Mouse (Mus musculus) lung, postnatal 0 days (tissue): Measurements from ENCODE around the gene Med27.

Experiments used
- CTCF ChIP-seq: IDR thresholded peaks from 2 replicates; pipeline ENCODE4 v1.5.1; 2016; ENCODE audit warnings: antibody characterized with exemption, mild to moderate bottlenecking
- EP300 ChIP-seq: IDR thresholded peaks from 2 replicates; pipeline ENCODE4 v1.6.1; 2016; ENCODE audit warnings: antibody characterized with exemption, mild to moderate bottlenecking, control low read depth

DNA sequence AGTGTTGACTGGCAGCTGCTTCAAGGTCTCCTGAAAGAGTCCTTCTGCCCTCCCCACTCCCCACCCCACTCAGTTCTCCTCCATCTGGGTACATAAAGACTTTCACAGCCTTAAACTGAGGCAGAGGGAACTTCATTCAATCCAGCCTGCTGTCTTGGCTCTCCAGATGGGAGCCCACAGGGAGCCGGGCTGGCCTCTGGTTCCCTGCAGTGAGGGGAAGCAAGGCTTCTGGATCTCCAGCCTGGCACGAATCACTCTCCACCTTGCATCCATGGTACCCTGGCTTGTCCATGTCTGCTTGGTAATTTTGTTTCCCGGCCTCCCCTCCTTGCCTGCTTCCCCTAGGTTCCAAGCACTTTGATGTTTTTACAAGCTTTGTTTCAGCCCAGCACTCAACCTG, 172.8 kb downstream of the Med27 start:
- no peak for TF ChIP-seq CTCF
- no peak for TF ChIP-seq EP300
